Mouse (Mus musculus): ENCODE data around the gene Cox6a1. TPM values are rescaled to one million over a fixed set of nuclear protein-coding genes. Genes with fewer than 3 reads are reported as not detected.
A peak's percentile ranks its signal among the peaks of the same experiment; 100 is the strongest.
"Not testable (repeated sequence)": the region's sequence is repeated elsewhere in the genome, so short reads cannot be mapped to it uniquely, and the experiment has no call there.

The Cox6a1 gene
- 973 and 974 TPM in 2 replicates for polyA plus RNA-seq (2015; fragmentation: Nextera tagmentation; extraction: Ambion mirVana)

- Histone ChIP-seq H3K4me2 (replicated peaks) (peak within 1 kb of the TSS; percentile 99), H3K4me1 (replicated peaks) (peaks cover 21% of the 10 kb centered on the region), H3K27me3 (no peaks in the 10 kb centered on the region), H3K27ac (peak within 1 kb of the TSS; percentile 78), H3K9me3 (no peaks in the 10 kb centered on the region), H3K4me3 (replicated peaks) (peak within 1 kb of the TSS; percentile 92), H3K9ac (replicated peaks) (peak within 1 kb of the TSS; percentile 89), H3K36me3 (peaks cover 29% of the 10 kb centered on the region)
- under 1% methylated on average over 73 of the region's 74 CpGs for WGBS
- ATAC-seq: peak; percentile 94
Observed at GRCm38 (mm10) chr5:115348546-115349224, at the start of gene Cox6a1. Cox6a1 (minus strand) TSS chr5:115348981.

DNA sequence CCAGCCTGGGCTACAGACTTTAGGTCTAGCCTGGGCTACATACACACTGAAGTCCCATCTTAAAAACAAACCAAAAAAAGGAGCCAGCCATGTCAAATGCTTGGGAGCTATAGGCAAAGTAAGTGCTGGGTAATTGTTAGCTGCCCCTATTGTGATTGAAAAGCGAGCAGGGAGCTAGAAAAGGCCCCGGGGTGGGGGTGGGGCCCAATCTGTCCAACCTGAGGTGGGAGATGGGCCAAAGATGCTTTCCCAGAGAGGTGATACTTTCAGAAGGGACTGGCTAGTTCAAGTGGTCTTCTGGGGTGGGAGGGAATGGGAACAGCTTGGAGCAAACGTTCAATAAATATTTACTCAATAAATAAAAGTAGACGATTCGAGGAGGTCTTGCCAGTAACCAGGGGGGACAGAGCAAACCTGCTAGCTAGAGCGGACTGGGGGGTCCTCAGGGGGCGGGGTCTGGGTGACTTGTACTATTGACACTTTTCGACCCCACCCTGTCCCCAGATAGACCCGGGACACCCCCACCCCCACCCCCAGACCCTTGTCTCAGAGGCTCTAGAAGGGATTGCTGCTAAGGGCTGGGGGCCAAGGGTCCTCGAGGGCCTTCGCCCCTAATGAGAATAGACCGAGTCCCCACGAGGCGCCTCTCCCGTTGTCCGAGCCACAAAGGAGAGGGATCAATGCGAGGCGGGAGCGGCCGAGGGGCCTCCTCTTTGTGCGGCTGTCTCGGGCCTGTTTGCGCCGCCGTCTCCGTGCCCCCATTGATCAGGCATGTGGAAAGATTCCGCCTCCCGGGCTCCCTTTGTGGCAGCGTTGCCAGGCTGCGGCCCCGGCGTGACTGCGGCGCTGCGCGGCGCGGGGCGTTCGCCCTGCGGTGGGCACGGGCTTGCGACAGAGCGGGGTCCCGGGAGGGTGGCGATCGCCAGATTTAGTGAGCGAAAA, 49.3 kb upstream of the Cox6a1 start:
- peak overlapping the region; percentile 58 for H3K4me2 ChIP-seq (replicated peaks)
- 0% methylated on average over 45 of the region's 48 CpGs for WGBS
- H3K27ac ChIP-seq: peak overlapping the region; percentile 92
- no peaks in the 10 kb centered on the region for H3K9me3 ChIP-seq
- peaks cover 54% of the 10 kb centered on the region for H3K4me1 ChIP-seq (replicated peaks)
- peak overlapping the region; percentile 65 for H3K9ac ChIP-seq (replicated peaks)
- peak; percentile 89 for ATAC-seq
- H3K27me3 ChIP-seq: no peaks in the 10 kb centered on the region
- H3K36me3 ChIP-seq: no peaks in the 10 kb centered on the region
- peak overlapping the region; percentile 34 for H3K4me3 ChIP-seq (replicated peaks)

DNA sequence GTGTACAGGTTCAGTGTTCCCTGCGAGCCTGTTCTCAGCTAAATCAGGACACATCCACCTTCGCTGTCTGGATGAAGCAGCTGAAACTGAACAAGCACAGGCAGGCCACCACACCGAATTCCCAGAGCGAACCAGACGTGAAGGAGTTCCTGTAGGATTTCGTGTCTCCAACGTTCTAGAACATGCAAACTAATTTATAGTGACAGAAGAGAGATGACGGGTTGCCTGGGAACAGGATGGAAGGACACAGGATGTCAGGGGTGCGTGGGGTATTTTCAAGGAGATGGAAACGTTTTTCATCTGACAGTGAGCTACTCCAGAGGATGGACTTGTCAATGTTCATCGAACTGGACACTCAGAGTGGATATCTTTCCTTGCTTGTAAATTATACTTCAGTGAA, 47.9 kb upstream of the Cox6a1 start:
- Histone ChIP-seq H3K27me3 (no peaks in the 10 kb centered on the region), H3K4me2 (replicated peaks) (no peak overlapping the region), H3K9ac (replicated peaks) (no peak overlapping the region), H3K9me3 (no peaks in the 10 kb centered on the region), H3K4me1 (replicated peaks) (peaks cover 59% of the 10 kb centered on the region), H3K36me3 (no peaks in the 10 kb centered on the region), H3K4me3 (replicated peaks) (no peak overlapping the region), H3K27ac (no peak overlapping the region; the same call in 1 of the 2 replicates)
- no peak for ATAC-seq
- 54% methylated on average over 11 of the region's 11 CpGs for WGBS

- no peaks in the 10 kb centered on the region for H3K9me3 ChIP-seq
- peak overlapping the region; percentile 61; the same call in 1 of the 2 replicates for H3K27ac ChIP-seq
- H3K9ac ChIP-seq (replicated peaks): no peak overlapping the region; the same call in 1 of the 2 replicates
- H3K36me3 ChIP-seq: no peaks in the 10 kb centered on the region
- no peaks in the 10 kb centered on the region for H3K27me3 ChIP-seq
- H3K4me2 ChIP-seq (replicated peaks): no peak overlapping the region
- ATAC-seq: no peak
- 21% methylated on average over 10 of the region's 10 CpGs for WGBS
- peaks cover 51% of the 10 kb centered on the region for H3K4me1 ChIP-seq (replicated peaks)
- H3K4me3 ChIP-seq (replicated peaks): no peak overlapping the region
Observed at GRCm38 (mm10) chr5:115394836-115395235, 46.1 kb upstream of the Cox6a1 start.

GRCm38 (mm10) chr5:115394223-115394622, 45.4 kb upstream of the Cox6a1 start:
- Histone ChIP-seq H3K9me3 (no peaks in the 10 kb centered on the region), H3K4me1 (replicated peaks) (peaks cover 49% of the 10 kb centered on the region), H3K4me2 (replicated peaks) (no peak overlapping the region), H3K4me3 (replicated peaks) (no peak overlapping the region), H3K36me3 (no peaks in the 10 kb centered on the region), H3K9ac (replicated peaks) (no peak overlapping the region), H3K27me3 (no peaks in the 10 kb centered on the region), H3K27ac (peak overlapping the region; percentile 61)
- peak; percentile 62; the same call in 1 of the 2 replicates for ATAC-seq
- WGBS: under 1% methylated on average over 8 of the region's 8 CpGs

DNA sequence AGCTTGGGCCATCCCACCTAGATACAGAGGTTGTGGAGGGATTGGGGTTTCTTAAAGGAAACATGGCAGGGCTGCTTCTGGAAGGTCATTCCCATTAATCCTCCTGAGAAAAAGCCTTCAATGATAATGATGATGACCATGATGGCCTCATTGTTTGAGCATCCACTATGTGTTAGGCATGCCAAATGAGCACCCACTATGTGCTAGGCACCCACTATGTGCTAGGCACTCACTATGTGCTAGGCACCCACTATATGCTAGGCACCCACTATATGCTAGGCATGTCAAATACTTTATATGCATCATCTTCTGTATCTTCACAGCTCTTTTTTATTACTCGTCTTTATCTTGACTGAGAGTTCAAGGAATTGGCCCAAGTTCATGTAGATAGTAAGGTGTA, 44.2 kb upstream of the Cox6a1 start:
- no peak for ATAC-seq
- Histone ChIP-seq H3K9me3 (no peaks in the 10 kb centered on the region), H3K4me1 (replicated peaks) (peaks cover 37% of the 10 kb centered on the region), H3K27me3 (no peaks in the 10 kb centered on the region), H3K36me3 (no peaks in the 10 kb centered on the region), H3K9ac (replicated peaks) (no peak overlapping the region), H3K27ac (no peak overlapping the region), H3K4me3 (replicated peaks) (no peak overlapping the region), H3K4me2 (replicated peaks) (no peak overlapping the region)
- 97% methylated on average over 1 of the region's 1 CpGs for WGBS

DNA sequence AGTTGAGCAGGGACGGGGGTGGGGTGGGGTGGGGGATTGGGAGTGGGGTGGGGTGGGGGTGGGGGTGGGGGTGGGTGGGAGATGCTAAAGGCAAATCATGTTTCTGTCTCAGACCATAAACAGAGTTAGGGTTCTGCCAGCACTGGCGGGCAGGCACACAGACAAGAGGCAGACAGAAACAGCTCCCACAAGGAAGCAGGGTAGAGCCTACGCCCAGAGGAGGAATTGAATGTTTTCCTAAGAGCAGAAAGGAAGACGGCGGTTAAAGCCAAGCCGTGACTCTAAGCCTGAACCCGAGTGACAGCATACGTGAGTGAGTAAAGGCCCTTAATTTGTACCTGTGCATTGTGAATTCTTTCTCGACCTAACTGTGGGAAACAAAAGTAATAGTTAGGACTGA, 43.2 kb upstream of the Cox6a1 start:
- ATAC-seq: no peak
- Histone ChIP-seq H3K4me2 (replicated peaks) (no peak overlapping the region), H3K4me1 (replicated peaks) (peaks cover 28% of the 10 kb centered on the region), H3K36me3 (no peaks in the 10 kb centered on the region), H3K4me3 (replicated peaks) (no peak overlapping the region), H3K9ac (replicated peaks) (no peak overlapping the region), H3K27ac (no peak overlapping the region), H3K27me3 (no peaks in the 10 kb centered on the region), H3K9me3 (no peaks in the 10 kb centered on the region)
- WGBS: 21% methylated on average over 9 of the region's 9 CpGs

DNA sequence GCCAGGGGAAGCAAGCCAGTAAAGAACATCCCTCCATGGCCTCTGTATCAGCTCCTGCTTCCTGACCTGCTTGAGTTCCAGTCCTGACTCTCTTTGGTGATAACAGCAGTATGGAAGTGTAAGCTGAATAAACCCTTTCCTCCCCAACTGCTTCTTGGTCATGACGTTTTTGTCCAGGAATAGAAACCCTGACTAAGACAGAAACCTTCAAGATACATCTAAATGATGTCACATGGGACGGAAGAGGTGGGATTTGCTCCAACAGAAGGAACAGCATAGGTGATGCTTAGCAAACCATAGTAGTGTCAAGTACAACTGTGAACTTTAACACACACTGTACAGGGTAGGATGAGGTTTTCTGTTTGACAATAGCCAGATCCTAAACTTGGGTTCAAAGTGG, 30.1 kb upstream of the Cox6a1 start:
- not testable (repeated sequence) for H3K4me2 ChIP-seq (replicated peaks); H3K4me3 ChIP-seq (replicated peaks); H3K27ac ChIP-seq; H3K9me3 ChIP-seq; H3K9ac ChIP-seq (replicated peaks); H3K27me3 ChIP-seq; H3K36me3 ChIP-seq; H3K4me1 ChIP-seq (replicated peaks); ATAC-seq
- 92% methylated on average over 2 of the region's 2 CpGs for WGBS

- Histone ChIP-seq H3K36me3 (no peaks in the 10 kb centered on the region), H3K27me3 (no peaks in the 10 kb centered on the region), H3K9ac (replicated peaks) (no peak overlapping the region), H3K9me3 (no peaks in the 10 kb centered on the region), H3K4me3 (replicated peaks) (no peak overlapping the region), H3K27ac (no peak overlapping the region), H3K4me2 (replicated peaks) (no peak overlapping the region), H3K4me1 (replicated peaks) (peaks cover 19% of the 10 kb centered on the region)
- 85% methylated on average over 2 of the region's 2 CpGs for WGBS
- ATAC-seq: no peak
Observed at GRCm38 (mm10) chr5:115375436-115375835, 26.7 kb upstream of the Cox6a1 start.

GRCm38 (mm10) chr5:115374204-115374820, 25.5 kb upstream of the Cox6a1 start:
- no peaks in the 10 kb centered on the region for H3K9me3 ChIP-seq
- WGBS: 6% methylated on average over 11 of the region's 11 CpGs
- ATAC-seq: no peak
- H3K27me3 ChIP-seq: no peaks in the 10 kb centered on the region
- peaks cover 19% of the 10 kb centered on the region for H3K4me1 ChIP-seq (replicated peaks)
- H3K4me2 ChIP-seq (replicated peaks): peak overlapping the region; percentile 61
- peak overlapping the region; percentile 87 for H3K27ac ChIP-seq
- no peaks in the 10 kb centered on the region for H3K36me3 ChIP-seq
- peak overlapping the region; percentile 31 for H3K4me3 ChIP-seq (replicated peaks)
- H3K9ac ChIP-seq (replicated peaks): peak overlapping the region; percentile 63

DNA sequence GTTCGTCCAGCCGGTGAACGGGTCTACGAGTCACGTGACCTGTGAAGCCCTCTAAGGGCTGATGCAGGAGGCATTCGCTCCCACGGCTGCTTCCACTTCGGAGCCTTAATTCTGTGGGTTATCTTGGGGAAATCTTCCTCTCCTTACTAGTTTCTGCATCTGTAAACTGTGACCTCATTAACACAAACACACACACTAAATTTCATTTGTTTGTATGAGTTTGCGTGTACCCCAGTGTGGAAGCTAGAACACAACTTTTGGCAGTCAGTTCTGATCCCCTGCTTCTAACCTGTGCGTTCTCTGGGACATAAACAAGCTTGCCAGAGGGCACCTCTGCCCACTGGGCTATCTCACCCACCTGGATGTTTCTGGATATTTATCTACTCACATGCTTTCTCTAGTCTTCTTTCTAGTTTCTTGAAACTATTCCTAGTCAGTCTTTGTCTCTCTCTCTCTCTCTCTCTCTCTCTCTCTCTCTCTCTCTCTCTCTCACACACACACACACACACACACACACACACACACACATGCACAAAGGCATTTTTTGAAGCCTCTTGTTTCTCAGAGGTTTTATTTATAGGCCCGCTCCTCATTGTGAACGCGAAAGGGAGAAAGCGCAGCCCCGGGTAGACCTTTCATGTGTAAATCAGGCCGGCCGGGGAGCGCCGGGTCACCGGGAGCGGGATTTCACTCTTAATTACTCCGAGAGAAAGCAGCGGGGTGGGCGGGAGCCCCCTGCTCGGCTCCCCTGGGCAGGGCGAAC, 24.8 kb upstream of the Cox6a1 start:
- peak overlapping the region; percentile 61 for H3K4me2 ChIP-seq (replicated peaks)
- WGBS: 5% methylated on average over 26 of the region's 26 CpGs
- no peaks in the 10 kb centered on the region for H3K36me3 ChIP-seq
- ATAC-seq: peak; percentile 95
- peaks cover 19% of the 10 kb centered on the region for H3K4me1 ChIP-seq (replicated peaks)
- H3K9ac ChIP-seq (replicated peaks): peak overlapping the region; percentile 63
- no peaks in the 10 kb centered on the region for H3K27me3 ChIP-seq
- H3K4me3 ChIP-seq (replicated peaks): peak overlapping the region; percentile 31
- H3K9me3 ChIP-seq: no peaks in the 10 kb centered on the region
- H3K27ac ChIP-seq: peak overlapping the region; percentile 87

All from midbrain, embryonic 13.5 days (tissue).